ENCODE assay signal across 10 mouse cellular contexts in genomic region chr2:19004801-19005200, GRCm38 (mm10). TPM values are rescaled to one million over a fixed set of nuclear protein-coding genes. Genes with fewer than 3 reads are reported as not detected.
DNase-seq lines count a peak whose midpoint lies in the region; ATAC-seq and TF ChIP-seq lines count a peak whose summit lies in the region.
"Had no signal": no experiment of that assay in that cellular context is flagged by ENCODE, and none has a peak within 500 bp of the region (broad histone marks: within the 10 kb centered on the region; RNA-seq: fewer than 3 reads in every experiment).

No protein-coding gene starts in this region.

- TF ChIP-seq RAD21 in MEL (IDR thresholded peaks at IDR 0.05; ENCODE audit: low read depth, low read length), result no peak

- no peak overlapping the region for H3K4me2 ChIP-seq in forebrain, embryonic 15.5 days (replicated peaks)
- H3K4me2 ChIP-seq: heart, embryonic 13.5 days; limb, embryonic 12.5 days had no signal

- peak overlapping the region; percentile 38 to 40; a peak in 3 of 4 replicates for H3K4me3 ChIP-seq in MEL (ENCODE audit: control insufficient read depth in 1 of 2, insufficient read depth in 1 of 2, low read depth in 2 of 2, low read length in 2 of 2)
- no peak overlapping the region for H3K4me3 ChIP-seq in forebrain, embryonic 15.5 days
- H3K4me3 ChIP-seq: heart, embryonic 13.5 days; limb, embryonic 12.5 days had no signal

- no peak for TF ChIP-seq CTCF in MEL (IDR thresholded peaks at IDR 0.05 in 2 of 3, conservative IDR thresholded peaks at IDR 0.05 in 1 of 3; ENCODE audit: control insufficient read depth in 1 of 3, insufficient read depth in 1 of 3, low read depth in 2 of 3, low read length in 3 of 3, poor library complexity in 1 of 3, severe bottlenecking in 1 of 3)

- 83% methylated on average over 10 of the region's 10 CpGs for WGBS in forebrain, embryonic 15.5 days

- peaks cover 0 to 8% of the 10 kb centered on the region in 2 experiments; a peak in 2 of 4 replicates for H3K36me3 ChIP-seq in MEL (ENCODE audit: control insufficient read depth in 1 of 2, insufficient read depth in 2 of 2, low read length in 2 of 2)
- no peaks in the 10 kb centered on the region for H3K36me3 ChIP-seq in forebrain, embryonic 15.5 days
- H3K36me3 ChIP-seq: heart, embryonic 13.5 days; limb, embryonic 12.5 days had no signal

- ATAC-seq in monocyte, adult 5-6 weeks (replicated peaks; ENCODE audit: insufficient number of reproducible peaks, low FRiP score, low TSS enrichment, poor library complexity, severe bottlenecking), result peak; percentile 95
- no peak for ATAC-seq in erythroblast, adult 5-6 weeks (replicated peaks; ENCODE audit: low FRiP score, poor library complexity, severe bottlenecking)
- ATAC-seq in forebrain, embryonic 15.5 days (replicated peaks), result no peak

- H3K27me3 ChIP-seq in MEL (ENCODE audit: control insufficient read depth in 1 of 2, insufficient read depth in 2 of 2, low read length in 2 of 2), result no peaks in the 10 kb centered on the region
- H3K27me3 ChIP-seq in forebrain, embryonic 15.5 days, result no peaks in the 10 kb centered on the region
- H3K27me3 ChIP-seq: heart, embryonic 13.5 days; limb, embryonic 12.5 days had no signal

- peak; percentile 7 for DNase-seq in kidney, adult 11 months
- DNase-seq in kidney, adult 8-10 months, result no peak
- peak; percentile 79 for DNase-seq in MEL (ENCODE audit: low read depth, low spot score)
- DNase-seq in kidney, postnatal 4 days, result peak; percentile 11 to 27
- DNase-seq in cerebellum, adult 11 months, result no peak

- peak overlapping the region; percentile 45 for H3K9ac ChIP-seq in MEL (ENCODE audit: control insufficient read depth, low read depth, low read length, poor library complexity, severe bottlenecking)
- no peak overlapping the region for H3K9ac ChIP-seq in forebrain, embryonic 15.5 days (replicated peaks)
- H3K9ac ChIP-seq: heart, embryonic 13.5 days; limb, embryonic 12.5 days had no signal

- peak in 1 of 2 experiments; percentile 57; a peak in 1 of 4 replicates for TF ChIP-seq EP300 in MEL (IDR thresholded peaks at IDR 0.05; ENCODE audit: low read depth in 1 of 2, low read length in 2 of 2)

- H3K4me1 ChIP-seq in MEL (ENCODE audit: control insufficient read depth in 1 of 2, insufficient read depth in 2 of 2, low read length in 2 of 2), result peaks cover 2 to 10% of the 10 kb centered on the region in 2 experiments; a peak in 3 of 4 replicates
- H3K4me1 ChIP-seq in forebrain, embryonic 15.5 days, result no peaks in the 10 kb centered on the region
- H3K4me1 ChIP-seq: heart, embryonic 13.5 days; limb, embryonic 12.5 days had no signal

- H3K27ac ChIP-seq in MEL (ENCODE audit: control insufficient read depth, low read depth, low read length), result peak overlapping the region; percentile 22; the same call in 1 of the 2 replicates
- no peak overlapping the region for H3K27ac ChIP-seq in forebrain, embryonic 15.5 days (replicated peaks)
- H3K27ac ChIP-seq: heart, embryonic 13.5 days; limb, embryonic 12.5 days had no signal

- no peaks in the 10 kb centered on the region for H3K9me3 ChIP-seq in MEL (replicated peaks; ENCODE audit: insufficient read depth, low read length)
- H3K9me3 ChIP-seq in forebrain, embryonic 15.5 days, result no peaks in the 10 kb centered on the region
- H3K9me3 ChIP-seq: heart, embryonic 13.5 days; limb, embryonic 12.5 days had no signal

- no peaks in the 10 kb centered on the region for H3K79me2 ChIP-seq in MEL (ENCODE audit: control insufficient read depth, insufficient read depth, low read length, poor library complexity)

- TF ChIP-seq POLR2A in MEL (IDR thresholded peaks at IDR 0.05; ENCODE audit: control insufficient read depth in 1 of 2, insufficient read depth in 1 of 2, low read depth in 1 of 2, low read length in 2 of 2, poor library complexity in 1 of 2), result peak in 1 of 2 experiments; percentile 23; a peak in 1 of 4 replicates

TF ChIP-seq in MEL, 35 proteins besides CTCF, POLR2A, EP300 and RAD21:
- TF ChIP-seq TBP (IDR thresholded peaks at IDR 0.05; ENCODE audit: low read depth, low read length), result 0 out of 2 replicates have a peak, but pooled peaks have one; percentile 63
- no peak for TF ChIP-seq GATA1 (IDR thresholded peaks at IDR 0.05; ENCODE audit: low read depth, low read length)

RNA-seq across cellular contexts. Expression of gene 4930426L09Rik, which starts 6.7 kb away (rescaled TPM):
- total RNA-seq in MEL (2012; rRNA removed), result 0.12 and 0.13 TPM in 2 replicates
- under 1 TPM in 1 of 2 experiments, not detected in 1; 0.19 TPM for polyA plus RNA-seq in MEL (2012; ENCODE audit: insufficient read depth in 1 of 2, insufficient read length in 2 of 2, low read depth in 1 of 2, low replicate concordance in 2 of 2, missing spikeins in 1 of 2)
- 1.7 to 2.6 TPM (median 2.0 TPM) in 3 replicates for total RNA-seq in monocyte, adult 5-6 weeks (2017)
- 1.3 and 4.8 TPM in 2 replicates for total RNA-seq in erythroblast, adult 5-6 weeks (2015; ENCODE audit: low replicate concordance)
- 3.0 and 3.6 TPM in 2 replicates for total RNA-seq in erythroblast, adult 5-6 weeks (2017; ENCODE audit: low replicate concordance)
- polyA plus RNA-seq in forebrain, embryonic 15.5 days (2015; fragmentation: Nextera tagmentation; extraction: Ambion mirVana), result 0.24 and 0.38 TPM in 2 replicates

RNA-seq across cellular contexts. Expression of gene Pip4k2a, which starts 6.9 kb away (rescaled TPM):
- 7.9 and 11.7 TPM in 2 replicates for total RNA-seq in MEL (2012; rRNA removed)
- polyA plus RNA-seq in MEL (2012; ENCODE audit: insufficient read depth in 1 of 2, insufficient read length in 2 of 2, low read depth in 1 of 2, low replicate concordance in 2 of 2, missing spikeins in 1 of 2), result 10 to 100 TPM in 1 of 2 experiments, not detected in 1; 48.5 TPM
- total RNA-seq in monocyte, adult 5-6 weeks (2017), result 117 to 157 TPM (median 133 TPM) in 3 replicates
- total RNA-seq in erythroblast, adult 5-6 weeks (2015; ENCODE audit: low replicate concordance), result 81.5 and 97.8 TPM in 2 replicates
- 63.0 and 71.8 TPM in 2 replicates for total RNA-seq in erythroblast, adult 5-6 weeks (2017; ENCODE audit: low replicate concordance)
- polyA plus RNA-seq in forebrain, embryonic 15.5 days (2015; fragmentation: Nextera tagmentation; extraction: Ambion mirVana), result 11.1 and 11.8 TPM in 2 replicates

Comparison
In these comparisons a context has a peak if more than half of its experiments do, and no peak if none do; other contexts are left out.
1. DNase-seq: peak in kidney, adult 11 months (single experiment), MEL (single experiment) and kidney, postnatal 4 days (2 of 2); none in kidney, adult 8-10 months (0 of 2) and cerebellum, adult 11 months (single experiment).